Mouse (Mus musculus) layer of hippocampus, adult 2 months (tissue): ENCODE data around the gene Slc25a35. TPM values are rescaled to one million over a fixed set of nuclear protein-coding genes. Genes with fewer than 3 reads are reported as not detected.

Experiments used
- DNase-seq, 2 experiments: peaks; one replicate each; pipeline ENCODE4 v3.0.0; 2022; ENCODE audit warnings: low spot score in 2 of 2
- H3K27ac ChIP-seq: fragments of 200-600 bp; 2 replicates; pipeline ENCODE4 v1.8.1; 2022
- H3K4me3 ChIP-seq: fragments of 200-600 bp; 2 replicates; pipeline ENCODE4 v1.8.1; 2022; ENCODE audit warnings: mild to moderate bottlenecking
- CTCF ChIP-seq: fragments of 200-600 bp; conservative IDR thresholded peaks from 2 replicates; pipeline ENCODE4 v1.8.1; 2022; ENCODE audit warnings: antibody characterized with exemption, mild to moderate bottlenecking, moderate library complexity
- microRNA-seq, 2 experiments: library from miRNA; unstranded; fragments of <30 nt; microRNA quantifications; one replicate each; pipeline ENCODE4 v1.2.0; 2021
- total RNA-seq, 2 experiments: library from RNA; stranded (reverse); gene quantifications; 2 replicates each; pipeline ENCODE4 v1.2.3; 2021

Gene Slc25a35
- total RNA-seq, 2 experiments from 2014 or later: 5.8 to 6.2 TPM

- peak overlapping the region; percentile 93 for H3K27ac ChIP-seq
- TF ChIP-seq CTCF: no peak
- DNase-seq: no peak
- H3K4me3 ChIP-seq: peak overlapping the region; percentile 56
These were observed 48.8 kb downstream of the Slc25a35 start for GRCm38 (mm10) chr11:69016755-69017154.

DNA sequence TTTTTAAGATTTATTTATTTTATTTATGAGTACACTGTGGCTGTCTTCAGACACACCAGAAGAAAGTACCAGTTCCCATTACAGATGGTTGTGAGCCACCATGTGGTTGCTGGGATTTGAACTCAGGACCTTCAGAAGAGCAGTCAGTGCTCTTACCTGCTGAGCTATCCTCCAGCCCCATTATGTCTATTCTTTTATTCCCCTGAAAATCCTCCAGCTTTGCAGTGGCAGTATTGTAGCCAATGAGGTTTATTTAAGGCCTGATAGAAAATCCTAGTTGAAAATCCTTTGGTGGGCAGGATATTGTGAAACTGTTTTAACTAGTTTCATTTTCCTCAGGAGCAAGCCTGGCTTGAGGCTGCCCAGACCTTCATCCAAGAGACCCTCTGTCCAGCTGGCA is 52.8 kb downstream of the Slc25a35 start:
- DNase-seq: no peak
- Histone ChIP-seq H3K27ac (no peak overlapping the region), H3K4me3 (no peak overlapping the region)
- no peak for TF ChIP-seq CTCF

Small RNA genes lying within 50 kb of the gene (microRNA-seq; reads per million reads assigned to microRNA genes)
- gene Mir3062: 0.32 to 0.92 reads per million in 2 experiments

Other genes with a start within 250 kb of the Slc25a35 start
- 10 to 100 TPM; 81.1 to 96.3 TPM for gene Ndel1, start 96.3 kb upstream of the Slc25a35 start, total RNA-seq
- gene Rnf222, start 79.6 kb upstream of the Slc25a35 start, total RNA-seq: not detected
- gene Rpl26, start 66.5 kb upstream of the Slc25a35 start, total RNA-seq: 100 to 1,000 TPM; 766 to 781 TPM
- not detected for gene Odf4, start 41.0 kb upstream of the Slc25a35 start, total RNA-seq
- gene Arhgef15, start 10.7 kb upstream of the Slc25a35 start, total RNA-seq: 1 to 10 TPM; 9.5 to 9.7 TPM
- 10 to 100 TPM; 16.8 to 20.7 TPM for gene Rangrf, start 7.1 kb downstream of the Slc25a35 start, total RNA-seq
- gene Pfas, start 40.3 kb downstream of the Slc25a35 start, total RNA-seq: 10 to 100 TPM; 27.5 to 27.8 TPM
- 10 to 100 TPM; 40.3 to 43.1 TPM for gene Ctc1, start 47.8 kb downstream of the Slc25a35 start, total RNA-seq
- gene Aurkb, start 77.5 kb downstream of the Slc25a35 start, total RNA-seq: under 1 TPM; 0.54 to 0.79 TPM
- gene Borcs6, start 91.6 kb downstream of the Slc25a35 start, total RNA-seq: 10 to 100 TPM; 26.6 to 30.8 TPM
- gene Tmem107, start 102.7 kb downstream of the Slc25a35 start, total RNA-seq: 10 to 100 TPM; 20.3 to 21.6 TPM
- gene Vamp2, start 120.4 kb downstream of the Slc25a35 start, total RNA-seq: 1,000 to 10,000 TPM in 1 of 2 experiments, 100 to 1,000 TPM in 1; 988 to 1,016 TPM
- gene Per1, start 127.1 kb downstream of the Slc25a35 start, total RNA-seq: 10 to 100 TPM; 83.4 to 95.2 TPM
- gene Hes7, start 152.3 kb downstream of the Slc25a35 start, total RNA-seq: 1 to 10 TPM in 1 of 2 experiments, under 1 TPM in 1; 0.79 to 1.0 TPM
- 1 to 10 TPM; 1.4 to 1.5 TPM for gene 9130213A22Rik, start 154.5 kb downstream of the Slc25a35 start, total RNA-seq
- gene Aloxe3, start 157.8 kb downstream of the Slc25a35 start, total RNA-seq: 10 to 100 TPM in 1 of 2 experiments, 1 to 10 TPM in 1; 7.8 to 11.1 TPM
- gene Alox12b, start 188.9 kb downstream of the Slc25a35 start, total RNA-seq: 10 to 100 TPM in 1 of 2 experiments, 1 to 10 TPM in 1; 8.7 to 12.2 TPM
- 1 to 10 TPM; 7.5 to 8.2 TPM for gene Alox8, start 229.7 kb downstream of the Slc25a35 start, total RNA-seq